Mouse (Mus musculus) left cerebral cortex, adult 8-10 months (tissue): ENCODE results near the gene Atp6ap2. TPM values are rescaled to one million over a fixed set of nuclear protein-coding genes. Genes with fewer than 3 reads are reported as not detected.

Source experiments
- total RNA-seq, 4 experiments: library from RNA; stranded (reverse); gene quantifications; 2 replicates each; pipeline ENCODE4 v1.2.4; 2022

The Atp6ap2 gene
- total RNA-seq, 4 experiments from 2014 or later = 206 to 228 (median 213) TPM

Other genes starting within 250 kb of the Atp6ap2 start
- gene 1810030O07Rik, start 85.9 kb downstream of the Atp6ap2 start, total RNA-seq = 10 to 100 TPM; 14.9 to 18.9 (median 16.9) TPM
- 10 to 100 TPM; 58.3 to 70.0 (median 69.1) TPM for gene Med14, start 174.3 kb downstream of the Atp6ap2 start, total RNA-seq